Mouse (Mus musculus) liver, postnatal 0 days (tissue): ENCODE results near the gene Col9a1.

Source experiments
- CTCF ChIP-seq: sonication (generic); IDR thresholded peaks from 2 replicates; pipeline ENCODE4 v1.5.1; 2016; ENCODE audit warnings: antibody characterized with exemption, low read depth
- EP300 ChIP-seq: IDR thresholded peaks from 2 replicates; pipeline ENCODE4 v1.6.1; 2016; ENCODE audit warnings: antibody characterized with exemption, low read depth, mild to moderate bottlenecking

DNA sequence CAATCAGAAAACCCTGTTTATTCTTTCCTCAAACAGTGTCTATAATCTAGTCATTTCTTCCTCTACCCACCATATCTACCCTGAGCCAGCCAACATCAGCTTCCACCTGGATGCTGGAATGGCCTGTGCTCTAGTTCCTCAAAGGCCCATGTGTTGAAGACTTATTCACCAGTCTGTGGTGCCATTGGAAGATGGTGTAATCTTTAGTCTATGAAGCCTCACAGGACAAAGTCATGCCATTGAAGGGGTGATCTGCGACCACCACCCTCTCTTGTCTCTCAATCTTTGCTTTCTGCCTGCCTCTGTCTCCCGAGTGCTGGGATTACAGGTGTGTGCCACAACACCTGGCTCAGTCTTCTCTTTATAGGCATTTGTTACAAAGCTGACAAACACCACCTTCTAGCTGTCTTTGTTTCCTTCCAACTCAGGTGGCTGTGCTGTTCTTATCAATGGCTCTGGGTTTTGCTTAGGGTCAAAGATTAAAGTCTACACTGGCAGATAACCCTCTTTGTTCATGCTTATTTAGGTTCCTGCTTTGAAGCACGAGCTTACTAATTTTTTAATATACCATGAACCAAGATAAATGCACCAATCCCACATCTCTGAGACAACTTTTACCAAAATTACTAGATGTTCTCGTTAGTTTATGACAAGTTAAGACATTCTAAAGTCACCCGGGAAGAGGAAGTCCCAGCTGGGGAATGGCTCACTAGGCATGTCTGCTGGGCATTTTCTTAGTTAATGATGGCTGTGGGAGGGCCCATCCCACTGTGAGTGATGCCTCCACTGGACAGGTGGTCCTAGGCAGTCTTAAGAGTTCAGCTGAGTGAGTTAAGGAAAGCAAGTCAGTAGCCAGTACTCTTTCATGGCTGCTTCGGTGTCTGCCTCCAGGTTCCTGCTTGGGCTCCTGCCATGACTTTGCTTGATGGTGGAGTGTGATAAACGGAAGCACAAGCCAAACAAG lies 117.9 kb downstream of the Col9a1 start:
- no peak for TF ChIP-seq CTCF
- TF ChIP-seq EP300, result no peak
